Mouse (Mus musculus) kidney, adult 8-10 months (tissue): ENCODE measurements at regions not wholly inside any gene's neighbourhood (a gene's known extent, or its start where the extent isn't known, plus 50 kb on each side); places are given as distances from the start of the nearest gene placed in this dataset.
A peak's percentile ranks its signal among the peaks of the same experiment; 100 is the strongest.

Experiments used
- DNase-seq, 2 experiments: peaks; one replicate each; pipeline ENCODE4 v3.0.0; 2022

DNA sequence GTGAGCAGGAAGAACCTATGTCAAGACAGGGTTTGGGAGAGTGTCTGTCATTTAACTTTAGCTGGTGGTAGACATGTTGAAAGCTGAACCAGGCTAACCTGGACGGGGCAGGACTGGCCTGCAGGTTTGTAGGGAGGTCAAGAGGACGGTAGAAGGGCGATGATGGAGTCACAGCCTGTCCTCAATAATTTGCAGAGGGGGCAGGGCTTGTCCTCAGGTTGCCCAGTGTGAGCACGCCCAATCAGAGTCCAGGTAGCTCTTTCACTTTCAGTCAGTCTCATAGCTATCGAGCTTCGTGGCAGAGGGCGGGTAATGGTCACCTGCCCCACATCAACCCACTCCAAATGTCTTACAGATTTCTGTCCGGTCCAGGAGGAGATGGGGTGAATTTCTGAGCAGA is 85.5 kb upstream of the 1600014C23Rik start:
- no peak for DNase-seq

DNA sequence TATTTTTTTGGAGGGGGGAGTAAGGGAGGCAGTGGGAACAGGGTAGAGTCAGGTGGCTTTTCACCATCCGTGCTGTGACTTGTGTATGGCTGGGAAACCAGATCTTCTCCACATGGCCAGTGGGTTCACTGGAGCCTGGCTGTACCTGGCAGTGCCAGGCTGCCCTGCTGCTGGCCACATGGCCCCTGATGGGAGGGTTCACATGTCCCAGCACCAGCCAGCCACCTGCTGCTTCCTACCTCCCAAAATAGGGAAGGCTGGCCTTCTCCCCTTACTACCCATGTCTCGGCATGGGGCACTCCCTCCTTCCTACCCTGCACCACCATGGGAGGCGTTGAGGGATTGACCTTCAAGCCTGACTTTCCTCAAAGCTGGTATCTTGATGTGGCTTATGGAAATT is 82.9 kb upstream of the 1600014C23Rik start:
- no peak for DNase-seq

DNA sequence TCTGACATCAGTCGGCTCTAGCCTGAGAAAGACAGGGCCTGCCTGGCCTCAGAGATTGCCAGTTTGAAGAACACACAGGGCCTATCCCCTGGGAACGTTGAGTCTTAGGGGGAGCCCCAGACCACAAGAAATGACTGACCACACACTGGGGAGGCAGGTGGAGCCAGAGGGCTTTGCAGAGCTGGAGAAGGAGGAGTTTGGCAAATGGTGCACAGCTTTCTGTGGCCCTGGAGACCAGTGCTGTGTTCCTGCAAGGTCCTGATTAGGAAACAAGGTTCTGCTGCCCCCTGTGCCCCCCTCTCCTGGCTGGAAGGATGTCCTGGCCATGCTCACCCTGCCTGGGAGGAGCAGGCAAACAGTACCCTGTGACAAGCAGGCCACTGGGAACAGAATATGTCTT is 82.2 kb upstream of the 1600014C23Rik start:
- DNase-seq, result peak in 1 of 2 experiments; percentile 27

DNA sequence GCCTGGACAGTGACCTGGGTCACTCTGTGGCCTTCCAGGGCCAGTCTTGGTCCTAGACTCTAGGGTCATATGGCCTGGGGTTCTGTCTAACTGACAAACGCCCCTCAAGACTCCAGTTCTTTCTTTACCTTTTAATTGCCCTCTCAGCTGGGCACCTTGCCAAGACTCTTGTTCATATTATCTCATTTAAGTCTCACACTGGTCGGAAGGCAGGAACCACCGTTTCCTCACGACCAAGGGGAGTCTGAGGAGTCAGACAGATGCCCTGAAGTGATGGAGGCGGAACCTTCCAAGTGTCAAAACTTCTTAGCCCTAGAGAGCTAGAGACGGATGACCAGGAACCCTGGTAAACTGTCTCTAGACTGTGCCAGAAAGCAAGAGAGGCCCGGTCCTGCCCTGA is 81.7 kb upstream of the 1600014C23Rik start:
- no peak for DNase-seq

DNA sequence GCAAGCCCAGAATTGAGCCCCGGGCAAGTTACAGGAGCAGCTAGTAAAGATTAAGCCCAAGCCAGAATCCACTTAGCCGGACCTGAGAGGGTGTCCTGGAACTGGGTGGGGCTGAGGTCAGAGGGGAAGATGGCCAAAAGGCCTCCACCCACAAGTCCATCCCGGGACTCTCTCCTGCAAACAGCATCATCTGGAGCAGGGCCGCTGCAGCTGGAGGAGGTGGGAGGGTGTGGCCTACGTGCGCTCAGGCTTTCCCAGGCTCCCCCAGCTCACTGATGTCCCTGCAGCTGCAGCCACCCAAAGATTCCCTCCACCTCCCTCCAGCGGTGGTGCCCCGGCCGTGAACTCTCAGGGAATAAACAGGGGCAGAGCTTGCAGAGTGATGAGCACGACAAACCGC is 80.9 kb upstream of the 1600014C23Rik start:
- DNase-seq, result no peak

DNA sequence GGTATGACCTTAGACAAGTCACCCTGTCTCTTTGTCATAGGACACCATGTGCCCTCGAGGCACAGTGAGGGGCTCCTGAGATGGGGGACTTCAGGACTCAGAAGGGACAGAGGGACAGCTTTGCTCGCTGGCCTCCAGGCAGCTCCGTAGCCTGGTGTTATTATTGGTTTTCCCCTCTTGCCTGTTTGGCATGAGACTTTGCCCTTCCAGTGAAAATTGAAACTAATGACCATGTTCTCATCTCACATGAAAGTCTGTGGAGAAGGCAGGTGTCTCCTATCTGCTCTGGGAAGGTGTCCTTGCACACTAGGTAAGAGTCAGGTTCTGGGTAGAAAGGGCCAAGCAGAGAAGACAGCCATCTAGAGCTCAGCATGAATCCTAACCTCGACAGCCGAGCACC is 80.3 kb upstream of the 1600014C23Rik start:
- DNase-seq, result no peak

DNA sequence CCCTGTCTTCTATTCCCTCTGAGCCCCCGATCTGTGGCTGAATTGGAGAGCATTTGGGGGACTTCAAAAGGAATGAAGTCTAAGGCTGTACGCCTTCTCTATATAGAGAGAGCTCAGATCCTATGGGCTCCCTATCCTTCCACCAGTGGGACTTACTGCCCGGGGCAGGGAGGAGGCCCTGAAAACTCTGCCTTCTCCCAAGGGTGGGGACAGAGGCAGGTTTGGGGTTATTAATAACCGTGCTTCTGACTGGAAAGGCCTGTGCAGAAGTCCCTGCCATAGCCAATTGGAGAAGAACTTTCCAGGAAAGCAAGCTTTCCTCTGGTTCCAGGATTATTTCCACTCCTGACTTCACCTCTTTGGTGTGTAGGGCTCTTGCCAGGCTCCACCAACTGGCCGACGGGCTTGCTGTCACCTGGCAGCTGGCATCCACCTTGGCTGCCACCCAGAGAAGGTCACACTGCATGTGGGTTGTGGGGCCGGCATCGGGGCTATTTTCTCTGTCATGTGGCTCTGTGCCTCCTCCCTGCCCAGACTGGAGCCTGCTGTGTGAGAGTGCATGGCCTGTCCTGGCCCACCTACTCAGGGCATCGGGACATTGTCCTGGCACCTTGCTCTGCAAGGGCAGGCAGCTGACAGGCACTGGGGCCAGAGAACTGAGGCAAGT is 78.8 kb upstream of the 1600014C23Rik start:
- peak; percentile 66 to 83 for DNase-seq

DNA sequence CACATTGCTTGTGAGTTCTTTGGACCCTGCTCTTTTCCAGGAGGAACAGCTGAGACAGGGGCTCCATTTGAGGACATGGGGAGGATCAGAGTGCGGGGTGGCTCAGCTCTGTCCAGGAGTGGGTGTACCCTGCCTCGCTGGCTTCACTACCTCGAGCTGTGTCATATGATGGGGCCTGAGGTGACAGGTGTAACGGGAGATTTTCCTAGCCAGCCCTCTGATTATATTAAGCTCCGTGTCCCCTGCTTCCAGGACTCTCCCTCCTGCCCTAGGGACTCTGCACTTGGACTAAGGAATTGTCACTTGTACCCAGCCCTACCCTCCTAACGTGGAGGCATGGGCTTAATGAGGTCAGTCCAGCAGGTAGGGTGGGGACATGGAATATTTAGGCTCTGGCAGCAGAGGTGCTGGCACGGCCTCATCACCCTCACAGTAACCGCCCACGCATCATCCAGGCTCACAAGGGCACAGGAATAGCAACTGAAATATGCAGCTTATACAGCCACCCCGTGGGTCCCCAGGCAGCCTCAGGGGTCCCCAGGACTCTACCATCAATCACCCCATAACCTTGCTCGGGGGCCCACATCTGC is 78.1 kb upstream of the 1600014C23Rik start:
- no peak for DNase-seq

DNA sequence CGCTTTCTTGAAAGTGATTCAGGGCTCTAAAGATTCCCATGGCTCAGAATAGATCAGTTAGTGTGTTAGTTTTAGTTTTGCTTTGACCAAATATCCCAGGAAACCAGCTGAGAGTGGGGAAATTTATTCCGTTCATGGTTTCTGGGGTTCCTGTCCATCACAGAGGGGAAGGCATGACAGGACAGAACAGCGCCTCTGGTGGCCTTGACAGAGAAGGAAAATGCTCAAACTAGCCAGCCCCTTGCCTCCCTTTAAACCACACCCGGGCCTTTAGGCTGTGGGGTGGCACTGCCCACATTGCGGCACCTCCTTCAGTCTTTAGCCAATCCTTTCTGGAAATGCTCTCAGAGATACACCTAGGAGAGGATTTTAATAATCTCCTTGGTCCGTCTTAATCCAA is 76.1 kb upstream of the 1600014C23Rik start:
- DNase-seq, result no peak

DNA sequence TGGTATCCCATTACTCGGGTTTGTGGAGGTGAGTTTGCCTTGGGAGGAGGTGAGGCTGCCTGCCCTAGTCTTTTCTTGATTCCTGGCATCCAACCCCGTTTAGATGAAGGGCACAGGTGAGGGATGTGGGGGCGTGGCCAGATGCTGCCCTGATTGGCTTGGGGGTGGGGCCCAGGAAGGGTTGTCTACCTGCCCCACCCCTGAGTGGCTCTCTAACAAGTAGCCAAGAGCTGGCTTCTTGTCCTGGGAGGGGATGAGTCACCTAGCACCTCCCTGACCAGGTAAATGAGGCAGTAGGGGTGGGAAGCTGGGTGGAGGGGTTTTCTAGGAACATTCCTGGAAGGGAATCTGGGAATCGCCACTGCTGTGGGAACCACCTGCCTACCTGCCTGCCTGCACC is 74.7 kb upstream of the 1600014C23Rik start:
- DNase-seq, result no peak

DNA sequence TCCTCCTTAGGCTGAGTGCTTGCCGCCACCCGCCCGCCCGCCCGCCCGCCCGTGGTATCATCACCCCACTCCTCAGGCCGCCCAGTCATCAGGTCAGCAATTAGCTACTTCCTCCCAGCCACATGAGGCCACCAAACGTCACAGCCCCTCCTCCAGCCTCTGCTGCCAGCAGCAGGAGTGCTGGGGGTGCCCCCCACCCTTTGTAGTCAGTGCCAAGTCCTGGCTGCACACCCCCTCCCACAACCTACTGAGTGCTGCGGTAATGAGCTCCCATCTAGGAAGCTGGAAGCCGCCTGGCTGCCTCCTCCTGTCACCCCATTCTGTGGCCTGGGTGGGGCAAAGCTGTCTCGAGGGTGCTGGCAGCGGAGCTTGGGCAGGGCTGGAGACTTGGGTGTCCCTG is 73.8 kb upstream of the 1600014C23Rik start:
- no peak for DNase-seq

DNA sequence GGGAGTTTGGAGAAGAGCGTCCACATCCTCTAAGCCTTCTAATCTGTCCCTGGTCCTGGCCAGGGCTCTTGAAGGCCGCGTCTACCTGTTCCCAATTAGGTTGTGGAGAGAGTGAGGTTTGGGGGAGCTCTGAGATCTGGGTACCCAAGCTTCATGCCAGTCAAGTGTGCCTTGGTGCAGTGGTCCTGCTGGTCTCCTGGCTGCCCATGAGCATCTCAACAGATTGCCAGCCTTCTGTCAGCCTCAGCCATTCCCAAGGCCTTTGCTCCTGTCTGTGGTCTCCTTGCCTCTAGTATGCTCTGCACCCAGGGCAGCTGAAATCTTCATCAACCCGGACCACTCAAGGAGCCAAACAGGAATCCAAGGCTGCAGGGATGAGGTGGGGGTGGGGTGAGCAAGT is 73.2 kb upstream of the 1600014C23Rik start:
- no peak for DNase-seq

DNA sequence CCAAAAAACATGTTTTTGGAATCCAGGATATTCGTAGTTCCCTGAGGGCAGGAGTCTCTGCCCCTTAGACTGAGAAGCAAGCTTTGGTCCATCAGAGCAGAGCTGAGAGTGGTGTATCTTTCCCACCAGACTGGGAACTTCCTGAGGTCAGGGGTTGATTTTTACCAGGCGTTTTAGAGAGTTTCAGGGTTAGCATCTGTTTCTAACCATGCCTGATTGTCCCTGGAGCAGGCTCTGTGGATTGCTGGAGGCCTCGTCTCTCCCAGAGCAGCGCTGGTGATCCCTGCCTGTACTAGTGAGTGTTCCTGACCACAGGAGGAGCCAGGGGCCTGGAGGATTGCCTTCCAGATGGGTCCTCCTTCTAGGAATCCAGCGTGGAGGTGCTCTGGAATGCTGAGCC is 72.8 kb upstream of the 1600014C23Rik start:
- no peak for DNase-seq

DNA sequence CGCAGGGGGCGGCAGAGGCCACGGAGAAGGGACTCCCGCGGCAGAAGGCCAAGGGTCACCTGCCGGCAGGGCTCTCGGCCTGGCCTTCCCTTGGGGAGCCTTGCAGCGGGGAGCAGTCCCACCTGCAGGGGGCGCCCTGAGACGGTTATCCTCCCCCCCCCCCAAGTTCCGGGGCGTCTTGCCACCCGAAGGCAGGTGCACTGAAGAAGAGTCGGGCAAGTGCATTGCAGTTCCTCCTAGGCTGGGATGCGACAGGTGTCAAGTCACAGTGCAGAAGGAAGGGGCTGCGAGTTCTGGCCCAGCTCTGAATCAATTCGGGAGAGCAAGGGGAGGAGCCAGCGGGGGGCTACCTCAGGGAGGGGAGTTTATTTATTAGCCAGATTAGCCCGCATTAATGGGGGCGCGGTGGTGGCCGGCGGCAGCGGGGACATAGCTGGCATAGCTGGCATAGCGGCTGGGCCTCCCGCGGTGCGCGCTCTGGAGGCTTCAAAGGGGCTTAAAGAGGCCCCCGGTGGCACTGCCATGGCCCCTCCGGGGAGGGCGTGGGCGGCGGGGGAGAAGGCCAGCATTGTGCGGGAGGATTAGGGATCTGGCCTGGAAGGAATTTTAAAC is 71.9 kb upstream of the 1600014C23Rik start:
- peak; percentile 50 to 64 for DNase-seq

DNA sequence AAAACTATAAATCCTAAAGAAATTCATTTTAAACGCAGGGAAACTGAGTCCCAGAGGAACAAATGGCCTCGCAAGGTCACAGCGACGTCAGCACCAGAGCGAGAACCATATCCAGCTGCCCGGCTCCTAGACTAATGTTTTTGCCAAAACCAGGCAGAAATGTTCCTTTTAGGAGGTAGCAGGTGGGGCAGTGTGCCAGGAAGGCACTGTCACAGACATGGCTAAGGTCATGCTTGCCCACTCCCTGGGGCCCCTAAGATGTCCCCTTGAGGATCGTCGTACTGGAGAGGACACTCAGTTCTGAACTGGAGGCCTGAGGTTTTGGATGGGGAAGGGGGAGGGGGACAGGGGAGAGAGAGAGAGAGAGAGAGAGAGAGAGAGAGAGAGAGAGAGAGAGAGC is 69.7 kb upstream of the 1600014C23Rik start:
- no peak for DNase-seq

DNA sequence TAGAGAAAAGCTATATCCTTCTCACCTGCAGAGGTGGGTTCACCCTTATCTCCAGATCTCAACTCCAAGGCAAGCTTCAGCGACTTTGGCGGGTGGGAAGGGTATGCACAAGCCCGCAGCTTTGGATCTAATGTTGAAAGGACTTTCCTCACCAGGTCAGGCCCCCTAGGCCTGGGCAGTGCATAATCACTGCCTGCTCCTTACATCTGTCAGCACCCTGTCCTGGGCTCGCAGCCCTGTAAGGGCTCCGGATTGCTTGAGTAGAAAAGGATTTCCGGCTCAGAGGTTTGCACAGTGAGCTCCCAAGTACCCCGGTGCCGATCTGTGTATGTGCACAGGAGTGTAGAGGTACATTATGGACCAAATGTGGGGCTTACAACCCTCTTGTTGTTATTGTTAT is 68.8 kb upstream of the 1600014C23Rik start:
- no peak for DNase-seq

DNA sequence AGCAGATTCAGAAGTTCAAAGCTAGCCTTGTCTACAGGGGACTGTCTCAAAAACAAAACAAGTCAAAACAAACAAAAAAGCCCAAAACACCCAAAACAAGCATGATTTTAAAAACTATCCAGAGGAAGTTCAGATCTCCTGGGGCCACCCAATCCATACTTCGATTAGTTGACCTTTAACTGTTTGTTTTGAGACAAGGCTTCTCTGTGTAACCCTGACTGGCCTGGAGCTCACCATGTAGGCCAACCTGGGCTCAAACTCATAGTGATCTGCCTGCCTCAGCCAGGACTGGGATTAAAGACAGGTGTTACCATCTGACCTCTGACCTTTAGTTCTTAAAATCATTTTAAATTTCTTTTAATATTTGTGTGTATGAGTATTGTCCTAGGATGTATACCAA is 66.1 kb upstream of the 1600014C23Rik start:
- no peak for DNase-seq

DNA sequence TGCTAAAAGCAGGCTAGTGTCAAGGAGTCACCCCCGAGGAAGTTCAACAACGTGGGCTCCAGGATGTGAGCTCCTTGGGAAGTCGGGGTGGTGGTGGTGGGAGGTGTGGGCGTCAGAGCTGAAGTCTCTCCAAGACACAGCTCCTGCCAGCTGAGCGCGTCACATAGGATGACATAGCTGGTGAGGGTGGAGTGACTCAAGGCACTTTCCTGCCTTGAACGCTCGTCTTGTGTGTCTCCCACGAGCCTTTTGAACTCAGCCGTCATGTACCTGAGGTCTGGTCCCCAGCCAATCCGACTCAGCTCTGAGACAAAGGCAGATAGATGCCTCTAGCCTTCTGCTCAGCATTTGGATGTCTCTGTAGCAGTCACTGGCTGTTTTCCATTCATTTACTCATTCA is 65.4 kb upstream of the 1600014C23Rik start:
- DNase-seq, result no peak

DNA sequence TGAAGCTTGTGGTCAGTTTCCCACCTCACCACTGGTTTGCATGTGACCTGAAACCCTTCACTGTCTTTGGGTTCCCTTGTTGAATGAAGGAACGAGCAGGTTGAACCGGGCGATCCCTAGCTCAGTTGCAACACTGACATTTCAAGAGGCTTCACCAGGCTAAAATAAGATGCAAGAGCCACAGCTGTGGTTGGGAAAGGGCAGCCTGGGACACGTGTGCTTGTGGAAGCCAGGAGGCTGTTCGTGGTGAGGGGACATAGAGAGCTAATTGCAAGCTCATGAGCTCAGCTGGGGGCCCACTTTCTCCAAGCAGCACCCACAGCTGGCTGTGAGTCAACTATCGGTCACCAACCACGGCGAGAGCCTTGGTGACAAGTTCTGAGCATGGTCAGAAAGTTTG is 64.8 kb upstream of the 1600014C23Rik start:
- DNase-seq, result no peak

DNA sequence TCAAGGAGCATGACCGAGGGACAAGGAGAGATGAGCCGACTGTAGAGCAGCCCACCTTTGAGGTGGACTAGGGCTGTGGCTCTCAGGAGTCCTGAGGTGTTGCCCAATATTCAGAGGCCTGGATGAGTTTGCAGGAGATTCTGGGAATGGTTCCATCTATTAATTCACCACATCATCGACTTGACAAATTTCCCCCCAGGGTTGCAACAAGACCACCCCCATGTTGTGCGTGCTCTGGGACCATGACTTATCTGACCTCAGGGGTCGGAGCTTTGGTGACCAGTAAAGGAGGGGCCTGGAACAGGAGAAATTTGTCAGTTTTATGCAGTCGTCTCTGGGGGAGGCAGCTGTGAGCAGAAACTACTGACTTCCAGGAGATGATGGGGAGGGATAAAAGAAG is 63.5 kb upstream of the 1600014C23Rik start:
- no peak for DNase-seq

DNA sequence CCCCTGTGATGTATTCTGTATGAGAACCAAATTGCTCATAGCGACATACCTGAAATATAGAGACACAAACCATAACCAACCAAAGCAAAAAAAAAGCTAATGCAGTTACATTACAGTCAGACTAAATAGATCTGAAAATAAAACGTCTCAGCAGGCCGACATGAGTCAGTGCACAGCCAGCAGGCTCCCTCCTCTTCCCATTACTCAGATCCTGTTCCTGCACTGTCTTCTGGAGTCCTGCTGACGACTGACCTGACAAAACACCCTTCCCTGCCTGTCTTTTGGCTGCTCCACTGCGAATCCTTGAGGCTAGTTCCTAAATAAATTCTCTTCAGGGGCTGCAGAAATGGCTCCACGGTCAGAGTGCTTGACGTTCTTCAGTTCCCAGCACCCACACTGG is 61.3 kb upstream of the 1600014C23Rik start:
- DNase-seq, result no peak

DNA sequence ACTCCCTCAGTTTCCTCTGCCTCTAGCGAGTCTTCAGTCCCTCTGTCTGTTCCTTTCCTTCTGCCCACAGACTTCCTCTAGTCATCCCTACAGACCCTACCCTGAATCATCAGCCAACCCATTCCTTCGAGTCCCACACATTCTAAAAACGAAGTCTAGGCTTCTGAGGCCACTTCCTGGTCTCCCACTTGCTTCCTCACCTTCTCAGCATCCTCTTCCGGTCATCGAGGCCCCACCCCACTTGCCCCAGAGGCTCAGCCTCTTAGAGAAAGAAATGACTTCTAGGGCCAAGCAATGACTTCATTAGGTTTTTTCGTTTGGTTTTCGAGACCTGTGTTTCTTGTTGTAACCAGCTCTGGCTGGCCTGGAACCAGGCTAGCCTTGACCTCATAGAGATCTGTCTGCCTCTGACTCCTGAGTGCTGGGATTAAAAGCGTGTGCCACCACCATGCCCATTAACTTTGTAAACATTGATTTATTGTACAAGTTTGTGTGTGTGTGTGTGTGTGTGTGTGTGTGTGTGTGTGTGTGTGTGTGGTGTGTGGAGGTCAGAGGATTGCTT is 57.4 kb upstream of the 1600014C23Rik start:
- no peak for DNase-seq

DNA sequence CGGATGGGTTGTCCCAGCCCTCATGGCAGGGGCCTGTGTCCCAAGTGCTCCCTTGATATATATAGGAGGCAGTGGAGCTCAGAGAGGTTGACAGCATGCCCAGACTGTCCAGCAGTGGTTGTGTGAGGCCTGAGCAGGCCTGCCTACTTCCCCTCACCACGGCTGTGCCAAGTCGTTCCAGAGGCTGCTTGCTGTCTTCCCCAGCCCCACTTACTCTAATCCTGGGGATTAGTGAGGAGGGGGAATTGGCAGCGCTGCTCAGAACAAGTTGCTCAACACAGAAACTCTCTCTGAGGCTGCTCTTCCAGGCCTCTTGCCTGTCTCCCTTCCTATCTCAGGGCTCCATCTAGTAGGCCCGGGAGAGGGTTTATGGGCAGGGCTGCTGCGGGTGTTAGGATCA is 56.1 kb upstream of the 1600014C23Rik start:
- DNase-seq, result no peak

DNA sequence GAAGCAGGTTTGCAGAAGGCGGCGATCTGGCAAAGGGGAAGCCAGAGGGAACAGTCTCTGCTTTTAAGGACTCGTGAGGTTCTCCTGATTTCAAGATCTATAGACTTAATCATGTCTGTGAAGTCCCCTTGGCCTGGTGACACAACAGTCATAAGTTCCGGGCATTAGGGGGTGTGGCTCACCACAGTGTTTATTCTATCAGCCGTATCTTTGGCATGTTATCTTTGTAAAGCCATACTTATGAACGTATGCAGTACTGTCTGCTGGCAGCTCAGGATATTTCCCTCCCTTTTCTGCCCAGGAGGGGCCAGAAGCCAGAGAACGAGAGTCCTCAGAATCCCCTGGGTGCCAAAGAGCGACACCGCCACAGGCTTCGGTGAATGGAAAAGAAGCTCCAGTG is 51.3 kb upstream of the 1600014C23Rik start:
- no peak for DNase-seq
